Mouse (Mus musculus) gastrocnemius, postnatal 10 days (tissue): ENCODE results near the gene Slc38a7. TPM values are rescaled to one million over a fixed set of nuclear protein-coding genes. Genes with fewer than 3 reads are reported as not detected.
"Not testable (repeated sequence)": the region's sequence is repeated elsewhere in the genome, so short reads cannot be mapped to it uniquely, and the experiment has no call there.

Source experiments
- DNase-seq: peaks from one replicate; pipeline ENCODE4 v3.0.0; 2021; ENCODE audit warnings: mixed read lengths
- long read RNA-seq, 2 experiments: library from polyadenylated mRNA; stranded (forward); transcript quantifications; one replicate each; pipeline ENCODE4 v2.0.0; 2021
- total RNA-seq, 2 experiments: library from RNA; stranded (reverse); gene quantifications; 2 replicates each; pipeline ENCODE4 v1.2.3; 2021

The Slc38a7 gene
- 1 to 10 TPM; 5.8 to 7.9 TPM for total RNA-seq
- long read RNA-seq, experiment 1, partial matches to known transcripts, result 2 of 6 reads
- long read RNA-seq, experiment 1, other reads (novel, unspliced or antisense), result 1 of 6 reads
- long read RNA-seq, experiment 2, transcript Slc38a7-204 (12 exons, 3,315 nt), result major isoform, 7 of 13 reads
- long read RNA-seq, experiment 2, partial matches to known transcripts, result 2 of 13 reads
- long read RNA-seq, experiment 2, other reads (novel, unspliced or antisense), result 4 of 13 reads

DNA sequence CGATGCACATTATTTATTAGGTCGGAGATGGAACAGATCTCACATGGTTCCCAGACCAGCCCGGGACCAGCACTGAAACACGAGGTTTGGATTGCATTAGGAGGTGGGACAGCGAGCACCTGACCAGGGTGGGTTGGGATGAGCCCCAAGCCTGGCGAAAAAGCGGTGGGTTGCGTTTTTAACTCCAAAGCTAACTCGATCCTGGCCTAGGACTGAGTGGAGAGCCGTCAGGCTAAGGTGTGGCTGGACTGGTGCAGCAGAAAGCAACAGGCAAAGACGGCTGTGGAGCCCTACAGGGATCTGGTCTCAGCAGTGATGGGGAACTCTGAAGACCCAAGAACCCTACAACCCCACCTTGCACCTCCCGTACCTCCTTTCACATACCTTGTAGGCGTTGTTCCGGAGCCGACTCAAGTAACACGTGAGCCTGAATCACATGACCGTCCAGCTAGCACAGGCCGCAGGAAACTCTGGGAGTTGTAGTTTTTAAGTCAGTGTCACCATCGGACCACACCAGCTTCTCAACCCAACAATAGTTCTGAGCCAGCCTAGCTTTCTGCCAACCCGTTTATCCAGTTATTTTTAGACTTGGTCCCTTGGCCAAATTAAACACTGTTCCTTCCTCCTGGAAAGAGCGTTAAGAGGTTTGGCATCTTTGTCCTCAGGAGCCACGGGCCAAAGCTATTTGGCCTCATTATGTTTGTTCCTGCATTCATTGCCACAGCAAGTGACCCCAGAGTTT, at the start of gene Slc38a7:
Slc38a7 (minus strand) TSS at position 438 of the 742 bp plus-strand sequence.
- peak; percentile 46 for DNase-seq

DNA sequence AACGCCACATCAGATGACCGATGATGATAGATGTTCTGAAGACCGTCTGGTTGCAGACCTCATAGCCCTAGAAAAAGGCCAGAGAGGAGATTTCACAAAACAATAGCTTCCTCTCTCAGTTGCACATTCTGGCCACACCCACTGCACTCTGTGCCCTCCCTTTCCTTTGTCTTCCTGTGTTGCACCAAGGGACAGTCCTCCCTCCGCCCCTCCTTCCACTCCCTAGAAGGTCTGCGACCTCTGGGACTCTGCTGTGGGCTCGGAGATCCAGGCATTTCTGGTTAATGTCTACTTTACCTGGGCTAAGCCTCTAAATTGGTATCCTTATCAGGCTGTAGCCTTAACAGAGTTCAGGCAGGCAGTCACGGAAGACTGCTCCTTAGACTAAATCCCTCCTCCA, 48.5 kb upstream of the Slc38a7 start:
- no peak for DNase-seq

DNA sequence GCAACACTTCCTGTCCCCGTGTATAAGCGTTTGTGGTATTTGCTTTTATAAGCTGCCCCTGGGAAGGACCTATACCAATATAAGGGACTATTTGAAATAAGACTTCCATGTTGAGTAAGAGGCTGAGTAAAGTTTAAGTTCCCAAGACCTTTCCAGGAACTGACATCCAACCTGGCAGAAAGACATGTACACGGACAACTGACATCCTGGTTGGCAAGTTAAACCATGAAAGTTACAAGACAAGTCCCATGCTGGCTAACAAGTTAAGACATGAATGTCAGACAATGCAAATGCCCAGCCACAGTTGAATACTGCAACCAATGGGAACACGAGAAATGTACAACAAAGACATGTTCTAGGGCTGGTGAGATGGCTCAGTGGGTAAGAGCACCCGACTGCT, 40.4 kb upstream of the Slc38a7 start:
- DNase-seq, result no peak

DNA sequence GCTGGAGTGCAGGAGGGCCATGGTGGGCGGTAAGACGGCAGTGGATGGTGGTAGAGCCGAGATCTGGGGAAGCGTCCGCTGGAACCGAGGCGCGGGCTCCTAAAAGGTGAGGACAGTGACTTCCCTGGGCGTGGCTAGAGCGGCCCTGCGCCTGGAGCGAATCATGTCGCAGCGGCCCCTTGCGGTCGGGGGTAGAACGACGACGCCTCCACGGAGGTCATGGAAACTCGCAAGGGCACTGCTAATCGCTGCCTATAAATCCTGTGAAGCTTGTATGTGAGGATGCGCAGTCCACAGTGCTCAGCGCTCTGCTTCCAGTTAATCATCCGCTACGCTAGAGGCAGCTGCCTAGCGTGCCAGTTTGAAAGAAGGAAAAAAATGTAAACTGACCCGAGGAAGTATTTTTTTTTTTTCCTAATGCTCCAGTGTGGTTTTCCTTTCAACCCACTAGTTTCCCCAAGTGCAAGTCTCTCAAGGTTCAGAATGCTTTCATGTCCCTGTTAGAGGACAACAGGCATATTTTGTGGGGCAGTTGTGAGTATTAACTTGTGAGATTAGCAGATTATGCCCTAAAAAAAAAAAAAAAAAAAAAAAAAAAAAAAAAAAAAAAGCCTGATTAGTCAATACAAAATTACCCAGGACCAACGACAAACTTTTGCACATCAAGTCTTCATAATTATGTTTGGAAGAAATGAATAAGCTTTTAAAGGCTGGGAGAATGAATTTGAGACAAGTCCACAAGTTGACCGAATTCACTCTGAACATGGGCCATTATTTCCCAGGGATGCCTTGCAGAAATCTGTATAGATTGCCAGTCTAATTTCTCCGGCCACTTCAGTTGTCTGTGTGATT, 35.2 kb upstream of the Slc38a7 start, which contains the start of gene Got2:
Got2 (minus strand) TSS at position 263 of the 852 bp plus-strand sequence.
- DNase-seq, result peak; percentile 92

DNA sequence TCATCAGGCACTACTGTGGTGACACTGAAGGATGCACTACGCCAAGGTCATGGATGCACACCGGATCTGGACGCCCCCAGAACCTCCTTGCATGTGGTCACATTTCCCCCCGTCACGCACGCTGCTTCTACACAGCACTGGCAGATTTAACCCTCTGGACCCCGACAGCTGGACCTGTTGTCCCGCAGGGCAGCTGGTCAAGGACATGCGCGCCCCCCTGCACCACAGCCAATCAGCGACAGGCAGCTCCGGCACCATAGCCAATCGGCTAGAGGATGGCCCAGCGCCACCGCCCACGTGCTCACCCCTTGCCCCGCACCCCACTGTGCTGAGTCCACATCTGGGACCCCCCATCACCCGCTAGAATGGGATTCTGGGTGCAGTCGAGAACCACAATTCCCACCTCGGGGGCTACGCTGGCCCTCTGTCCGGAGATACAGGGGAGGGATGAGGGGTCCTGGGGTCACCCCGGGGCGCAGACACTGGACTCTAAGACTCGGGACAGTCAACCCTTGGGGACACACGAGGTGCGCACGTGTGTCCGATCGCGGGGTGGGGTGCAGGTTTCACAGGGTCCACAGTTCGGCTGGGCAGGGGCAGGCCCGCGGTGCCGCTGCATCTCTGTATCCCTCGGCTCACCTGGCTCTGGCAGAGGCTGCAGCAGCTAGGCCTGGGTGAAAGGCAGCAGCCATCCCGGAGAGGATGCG, 34.4 kb upstream of the Slc38a7 start:
- DNase-seq, result peak; percentile 89

DNA sequence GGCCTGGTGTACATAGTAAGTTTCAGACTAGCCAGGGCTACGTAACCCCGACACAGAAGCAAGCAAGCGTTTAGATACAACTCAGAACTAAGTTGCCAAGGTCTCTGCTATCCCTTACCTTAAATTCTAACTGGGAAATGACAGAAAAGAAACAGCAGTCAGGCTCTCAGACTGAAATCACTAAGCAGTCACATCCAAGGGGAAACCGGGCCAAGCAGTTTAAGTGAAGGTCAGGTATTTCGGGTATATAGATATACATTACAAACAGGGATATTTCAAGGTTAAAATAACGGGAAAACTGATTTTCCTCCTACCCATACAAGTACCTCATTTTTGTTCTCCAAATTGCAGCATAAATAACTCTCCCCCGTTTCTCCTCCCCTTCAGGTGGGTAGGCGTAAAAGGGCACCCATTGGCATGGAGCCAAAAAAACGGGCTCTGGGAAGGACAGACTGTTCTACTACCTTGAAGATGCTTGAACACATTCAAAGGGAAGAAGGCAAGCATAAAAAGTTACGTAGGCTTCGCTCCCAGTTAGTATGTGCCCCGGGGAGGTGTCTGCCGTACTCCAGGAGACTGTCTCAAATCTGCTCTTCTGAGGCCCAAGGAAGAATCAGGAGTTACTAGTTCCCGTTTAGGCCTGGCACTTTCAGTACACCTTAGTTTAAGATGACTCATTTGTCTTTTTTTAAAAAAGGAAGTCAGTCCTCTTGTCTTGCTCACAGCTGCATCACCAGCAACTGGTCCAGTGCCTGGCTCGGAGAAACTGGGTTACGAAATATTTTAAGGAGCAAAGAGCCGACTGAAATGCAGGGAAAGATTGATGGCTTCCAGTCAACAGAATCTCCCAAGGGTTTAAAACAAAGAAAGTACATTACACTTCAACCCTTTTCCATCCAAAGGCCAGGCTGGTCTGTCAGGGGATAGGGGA, 33.6 kb upstream of the Slc38a7 start:
- DNase-seq, result peak; percentile 40

DNA sequence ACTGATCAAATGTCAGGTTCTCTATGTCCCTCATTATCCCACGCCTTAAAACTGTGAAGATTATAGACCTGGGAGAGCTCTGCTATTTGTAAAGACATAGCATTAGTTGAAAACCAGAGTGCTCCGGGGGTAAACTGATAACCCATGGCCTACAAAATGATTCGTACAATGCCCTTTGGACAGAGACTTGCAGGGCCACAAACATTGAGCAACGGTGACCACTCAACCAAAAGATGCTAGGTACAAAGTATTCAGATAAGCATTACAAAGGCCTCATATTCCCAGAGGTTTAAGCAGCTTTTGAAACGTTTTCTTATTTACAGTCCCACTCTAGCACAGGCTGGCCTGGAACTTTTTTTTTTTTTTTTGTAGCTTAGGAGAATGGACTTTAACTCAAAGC, 32.6 kb upstream of the Slc38a7 start:
- no peak for DNase-seq

DNA sequence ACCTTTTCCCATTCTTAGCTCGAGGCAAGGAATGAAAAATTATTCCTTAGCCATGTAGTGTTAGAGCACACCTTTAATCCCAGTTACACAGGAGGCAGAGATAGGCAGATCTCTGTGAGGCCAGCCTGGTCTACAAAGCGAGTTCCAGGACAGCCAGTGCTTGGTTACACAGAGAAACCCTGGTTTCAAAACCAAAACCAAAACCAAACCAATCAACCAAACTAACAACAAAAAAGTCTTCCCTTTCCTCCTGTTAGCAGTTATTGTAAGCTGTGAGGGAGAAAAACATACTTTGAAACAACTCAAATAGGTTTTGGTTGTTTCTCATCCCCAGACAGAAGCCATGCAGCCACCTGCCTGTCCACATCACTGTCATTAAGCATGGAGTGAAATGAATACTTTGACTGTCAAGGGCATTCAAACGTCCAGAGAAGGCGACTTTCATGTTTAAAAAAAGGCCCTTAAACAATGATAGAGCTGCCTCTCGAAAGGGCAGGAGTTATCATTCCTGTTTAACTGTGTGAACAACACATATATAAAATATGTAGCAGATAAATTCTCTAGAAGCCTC, 32.0 kb upstream of the Slc38a7 start:
- no peak for DNase-seq

DNA sequence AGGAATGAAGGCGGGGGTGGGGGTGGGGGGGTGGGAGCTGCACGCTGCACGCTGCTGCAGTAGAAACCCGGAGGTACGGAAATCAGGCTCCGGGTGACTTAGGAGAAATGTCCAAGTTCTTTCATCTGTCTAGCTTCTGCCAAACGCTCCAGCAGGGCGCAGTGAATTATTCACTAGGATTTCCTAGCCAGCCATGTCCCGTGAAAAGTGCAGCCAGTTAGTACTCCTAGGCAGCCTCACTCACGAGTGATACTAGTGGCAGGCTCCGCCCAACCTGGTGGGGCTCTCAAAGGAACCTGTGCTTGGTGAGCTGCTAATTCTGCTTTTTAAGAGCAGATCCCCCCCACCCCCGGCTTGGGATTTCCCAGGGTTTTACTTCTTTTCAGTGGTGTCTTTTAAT, 31.2 kb upstream of the Slc38a7 start:
- no peak for DNase-seq

DNA sequence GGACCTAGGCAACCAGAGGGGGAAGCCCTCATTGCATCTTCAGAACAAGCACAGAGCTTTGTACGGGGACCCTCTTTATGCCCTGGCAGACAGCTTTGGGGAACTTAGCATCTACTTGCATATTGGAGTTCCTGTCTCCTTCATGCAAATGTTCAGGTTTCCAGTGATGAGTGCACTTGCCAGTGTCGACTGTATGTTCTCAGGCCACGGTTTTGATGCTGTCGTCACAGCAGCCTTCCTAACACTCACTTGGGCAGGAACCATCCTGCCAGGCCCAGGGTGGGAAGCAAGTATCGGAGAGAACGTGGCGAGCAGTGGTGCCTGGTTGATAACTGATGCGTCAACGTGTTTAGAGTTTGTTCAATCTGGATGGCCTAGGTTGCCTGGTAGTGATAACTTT, 28.9 kb upstream of the Slc38a7 start:
- DNase-seq, result no peak

DNA sequence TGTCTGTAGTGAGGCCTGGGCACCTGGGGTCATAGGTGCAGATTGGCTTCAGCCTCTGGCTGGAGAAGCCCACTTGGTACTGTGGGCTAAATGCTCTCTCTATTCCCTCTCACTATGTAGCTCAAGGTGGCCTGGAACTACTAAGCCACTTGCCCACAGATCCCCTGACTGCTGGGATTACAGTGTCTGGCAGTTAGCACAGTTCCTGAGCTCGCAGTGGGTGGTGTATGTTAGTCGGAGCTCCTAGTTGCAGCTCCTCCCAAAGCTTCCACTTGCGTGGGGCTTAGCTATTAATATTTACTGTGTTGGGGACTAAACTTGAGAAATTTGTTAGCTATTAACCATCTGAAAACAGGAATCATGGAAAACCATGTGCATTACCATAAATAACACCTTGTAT, 28.2 kb upstream of the Slc38a7 start:
- no peak for DNase-seq

DNA sequence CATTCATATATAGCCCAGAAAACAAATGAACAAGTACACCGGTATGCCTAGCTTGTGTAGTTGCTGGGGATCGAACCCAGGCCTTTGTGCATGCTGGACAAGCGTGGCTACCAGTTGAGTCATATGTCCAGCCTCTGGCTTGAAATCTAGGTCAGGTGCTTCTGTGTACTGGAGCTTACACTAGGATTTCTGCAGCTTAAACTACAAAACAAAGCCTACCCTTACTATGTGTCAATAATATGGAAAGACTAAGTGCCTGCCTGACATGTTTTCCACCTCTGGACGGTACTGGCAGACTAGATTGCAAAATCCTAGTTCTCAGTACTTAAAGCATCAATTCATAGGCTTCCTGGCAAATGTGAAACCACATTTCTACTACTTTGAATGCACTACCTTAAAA, 26.5 kb upstream of the Slc38a7 start:
- DNase-seq, result no peak

DNA sequence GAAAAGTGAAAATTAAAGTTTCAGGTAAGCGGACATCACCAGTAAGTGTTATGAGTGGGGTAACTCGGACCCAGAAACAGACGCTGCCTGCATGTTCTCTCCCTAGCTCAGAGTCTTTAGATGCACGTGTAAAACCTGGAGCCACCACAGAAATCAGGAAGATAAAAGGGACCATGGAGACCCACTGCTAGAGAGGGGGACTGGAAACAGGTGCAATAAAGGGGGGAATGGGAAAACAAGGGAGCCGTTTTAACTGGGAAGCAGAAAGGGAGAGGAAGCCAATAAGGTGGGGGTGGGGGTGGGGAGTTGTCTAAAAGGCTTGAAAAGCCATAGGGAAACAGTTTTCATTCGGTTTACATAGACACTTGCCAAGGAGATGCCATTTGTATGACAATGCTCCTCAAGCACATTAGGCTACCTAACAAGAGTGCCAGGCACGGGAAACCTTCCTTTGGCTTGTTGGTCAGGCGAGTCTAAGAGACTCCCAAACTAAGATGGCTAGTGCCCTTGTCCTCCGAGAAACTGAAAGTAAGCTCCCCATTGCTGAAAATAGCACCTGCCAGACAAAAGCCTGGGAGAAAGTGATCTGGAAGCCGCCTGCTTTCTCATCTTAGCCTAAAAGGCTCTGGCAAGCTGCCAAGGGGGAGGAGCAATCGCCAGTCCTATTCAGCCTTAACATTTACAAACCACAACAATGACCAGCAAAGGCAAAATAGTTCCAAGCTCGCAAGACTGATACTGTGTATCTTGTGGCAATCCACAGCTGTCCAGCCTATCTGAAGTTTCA, 25.0 kb upstream of the Slc38a7 start:
- DNase-seq, result peak; percentile 49

DNA sequence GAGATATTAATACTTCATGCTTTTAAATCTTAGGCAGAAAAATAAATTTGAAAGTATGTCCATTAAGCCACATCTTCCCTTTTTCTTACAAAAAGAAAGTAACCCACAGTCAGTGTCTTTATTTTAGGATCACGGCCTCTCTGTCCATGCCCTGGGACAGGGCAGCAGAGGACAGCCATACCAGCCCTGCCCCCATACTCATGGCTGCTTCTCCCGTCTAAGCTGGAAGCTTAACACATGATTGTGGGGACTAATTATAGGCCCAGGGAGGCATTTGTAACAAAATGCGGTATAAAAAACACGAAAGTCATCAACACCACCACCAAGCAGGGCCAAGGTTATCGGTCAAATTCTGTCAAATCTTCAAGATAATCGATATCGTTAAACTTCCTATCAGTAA, 21.9 kb upstream of the Slc38a7 start:
- DNase-seq, result no peak

DNA sequence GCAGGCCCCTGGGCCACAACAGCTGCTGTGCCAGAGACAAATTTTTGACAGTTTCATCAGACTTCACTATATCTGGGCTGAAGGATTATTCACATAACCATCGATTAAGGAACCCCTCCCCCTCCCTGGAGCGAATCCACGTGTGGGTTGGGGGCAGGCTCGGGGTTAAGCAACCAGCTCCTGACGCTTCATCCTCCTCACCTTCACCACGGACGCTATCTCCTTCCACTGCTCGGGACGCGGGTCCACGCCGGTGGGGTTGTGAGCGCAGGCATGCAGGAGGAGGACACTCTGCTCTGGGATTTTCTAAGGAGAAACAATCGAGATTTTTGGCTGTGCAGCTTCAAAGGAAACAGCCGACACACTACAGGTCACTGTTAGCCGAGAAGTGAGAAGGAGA, 18.4 kb upstream of the Slc38a7 start:
- no peak for DNase-seq

DNA sequence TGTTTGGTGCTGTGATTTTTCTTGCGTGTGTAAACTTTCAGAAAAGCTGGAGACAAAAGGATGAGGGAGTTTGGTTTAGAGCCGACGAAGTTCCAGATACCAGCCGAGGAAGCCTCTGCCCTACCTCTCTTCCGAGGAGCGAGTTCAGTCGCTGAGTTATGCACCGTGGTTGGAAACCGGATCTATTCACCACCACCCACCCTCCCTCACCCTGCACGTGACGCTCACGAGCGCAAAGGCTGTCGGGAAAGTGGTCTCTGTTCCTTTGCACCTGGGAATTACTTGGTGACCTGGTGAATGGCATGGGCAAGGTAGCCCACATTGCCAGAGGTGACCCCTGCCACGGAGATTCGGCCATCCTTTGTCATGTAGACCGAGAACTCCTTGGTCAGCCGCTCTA, 11.5 kb upstream of the Slc38a7 start:
- DNase-seq, result not testable (repeated sequence)

DNA sequence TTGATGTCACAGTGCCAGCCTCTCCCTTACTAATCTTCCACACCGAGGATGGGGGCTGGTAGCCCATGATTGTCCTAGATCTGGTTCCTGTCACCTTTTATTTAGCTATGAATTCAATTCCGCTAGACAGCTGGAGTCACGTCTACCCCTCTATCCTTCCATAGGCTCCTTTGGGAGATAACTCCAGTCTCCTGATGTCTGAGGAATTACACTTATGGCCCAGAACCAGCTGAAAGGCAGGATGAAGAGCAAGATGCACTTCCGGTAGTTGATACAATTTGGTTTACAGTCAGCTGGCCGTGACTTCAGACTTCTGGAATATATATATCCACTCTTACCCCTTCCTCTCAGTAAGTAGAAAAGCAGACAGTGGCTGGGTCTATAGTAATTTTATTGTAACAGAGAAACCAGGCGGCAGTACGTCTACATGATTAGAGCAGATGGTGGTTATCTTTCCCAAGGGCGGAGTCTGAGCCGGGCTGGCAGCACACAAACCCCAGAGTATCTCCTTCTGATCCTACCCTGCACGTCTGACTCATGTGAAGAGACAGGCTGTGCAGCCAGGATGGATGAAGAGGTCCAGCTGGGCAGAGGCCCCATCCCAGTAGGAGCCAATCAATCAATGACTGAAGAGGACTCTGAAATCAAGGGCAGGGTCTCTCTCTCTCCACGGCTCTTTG, 10.6 kb upstream of the Slc38a7 start:
- DNase-seq, result not testable (repeated sequence)

DNA sequence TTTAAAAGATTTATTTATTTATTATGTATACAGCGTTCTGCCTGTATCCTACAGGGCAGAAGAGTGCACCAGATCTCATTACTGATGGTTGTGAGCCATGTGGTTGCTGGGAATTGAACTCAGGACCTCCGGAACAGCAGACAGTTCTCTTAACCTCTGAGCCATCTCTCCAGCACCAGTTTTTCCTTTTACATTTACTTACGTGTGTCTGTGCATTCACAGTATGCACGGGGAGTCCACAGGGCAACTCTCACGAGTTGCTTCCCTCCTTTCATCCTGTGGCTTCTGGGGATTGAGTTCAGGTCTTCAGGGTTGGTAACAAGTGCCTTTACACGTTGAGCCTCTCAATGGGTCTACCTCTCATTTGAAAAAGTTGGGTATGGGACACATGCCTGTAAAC, 835 bp upstream of the Slc38a7 start:
- DNase-seq, result no peak

DNA sequence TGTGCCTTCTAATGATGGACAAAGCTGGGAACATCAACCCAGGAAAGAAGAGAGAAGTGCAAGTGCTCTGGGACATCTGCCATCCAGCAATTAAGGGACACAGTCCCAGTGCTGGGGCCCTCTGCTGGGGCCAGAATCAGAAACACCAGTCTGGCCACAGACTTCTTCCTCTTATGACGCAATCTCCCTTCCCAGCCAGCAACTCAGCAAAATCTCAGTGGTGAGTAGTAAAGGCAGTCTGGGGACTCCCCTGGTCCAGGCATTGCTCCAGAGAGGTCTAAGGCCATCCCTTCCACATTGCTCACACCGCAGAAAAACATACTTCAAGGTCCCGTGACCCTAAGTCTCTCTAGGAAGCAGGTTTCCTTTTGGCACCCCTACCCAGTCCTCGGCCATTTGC, 1.0 kb downstream of the Slc38a7 start:
- DNase-seq, result no peak
